Mouse (Mus musculus) stomach, embryonic 16.5 days (tissue): ENCODE results near the gene Nmnat2. TPM values are rescaled to one million over a fixed set of nuclear protein-coding genes. Genes with fewer than 3 reads are reported as not detected.
A peak's percentile ranks its signal among the peaks of the same experiment; 100 is the strongest.

Experiments
- ATAC-seq: fragments of 200-750 bp; cut with Nextera tagmentation; 2 replicates; pipeline ENCODE4 v1.8.0; 2017; ENCODE audit warnings: moderate number of reproducible peaks, moderate TSS enrichment; ENCODE audit not compliant: insufficient read depth, low FRiP score
- H3K27ac ChIP-seq: fragments of 300-500 bp; sonication (generic); 2 replicates; pipeline ENCODE4 v1.5.1; 2014; ENCODE audit warnings: low read length
- H3K27me3 ChIP-seq: fragments of 300-500 bp; sonication (generic); 2 replicates; pipeline ENCODE4 v1.6.1; 2014; ENCODE audit warnings: low read length, control low read depth, mixed read lengths; ENCODE audit not compliant: control insufficient read depth, insufficient read depth
- H3K36me3 ChIP-seq: fragments of 300-500 bp; sonication (generic); 2 replicates; pipeline ENCODE4 v1.6.1; 2014; ENCODE audit warnings: low read length; ENCODE audit not compliant: control insufficient read depth, insufficient read depth
- H3K4me1 ChIP-seq: fragments of 300-500 bp; sonication (generic); 2 replicates; pipeline ENCODE4 v1.6.1; 2014; ENCODE audit warnings: low read length, control low read depth, mixed read lengths; ENCODE audit not compliant: control insufficient read depth, insufficient read depth
- H3K4me2 ChIP-seq: fragments of 300-500 bp; sonication (generic); 2 replicates; pipeline ENCODE4 v1.6.1; 2014; ENCODE audit warnings: low read depth, low read length, mixed read lengths
- H3K4me3 ChIP-seq: fragments of 300-500 bp; sonication (generic); replicated peaks from 2 replicates; pipeline ENCODE4 v1.5.1; 2014; ENCODE audit warnings: mild to moderate bottlenecking, low read length
- H3K9ac ChIP-seq: fragments of 300-500 bp; sonication (generic); 2 replicates; pipeline ENCODE4 v1.6.1; 2014; ENCODE audit warnings: low read length
- H3K9me3 ChIP-seq: fragments of 300-500 bp; sonication (generic); replicated peaks from 2 replicates; pipeline ENCODE4 v1.6.1; 2016; ENCODE audit warnings: low read length, control low read depth; ENCODE audit not compliant: control insufficient read depth
- WGBS: fragments of 180-500 bp; shearing (Covaris S2); extraction: QIAGEN DNeasy Blood & Tissue Kit; methylation state at CpG from one replicate; pipeline ENCODE4 v1.1.7; 2014; 5-methylcytosine and 5-hydroxymethylcytosine counted together
- polyA plus RNA-seq: library from polyadenylated mRNA; unstranded; fragments of >200 nt; fragmentation: Nextera tagmentation; extraction: Ambion mirVana; gene quantifications from 2 replicates; pipeline ENCODE4 v1.2.1, GENCODE M21; 2015

Gene Nmnat2
- polyA plus RNA-seq, 1 experiment from 2014 or later: 2.8 TPM

DNA sequence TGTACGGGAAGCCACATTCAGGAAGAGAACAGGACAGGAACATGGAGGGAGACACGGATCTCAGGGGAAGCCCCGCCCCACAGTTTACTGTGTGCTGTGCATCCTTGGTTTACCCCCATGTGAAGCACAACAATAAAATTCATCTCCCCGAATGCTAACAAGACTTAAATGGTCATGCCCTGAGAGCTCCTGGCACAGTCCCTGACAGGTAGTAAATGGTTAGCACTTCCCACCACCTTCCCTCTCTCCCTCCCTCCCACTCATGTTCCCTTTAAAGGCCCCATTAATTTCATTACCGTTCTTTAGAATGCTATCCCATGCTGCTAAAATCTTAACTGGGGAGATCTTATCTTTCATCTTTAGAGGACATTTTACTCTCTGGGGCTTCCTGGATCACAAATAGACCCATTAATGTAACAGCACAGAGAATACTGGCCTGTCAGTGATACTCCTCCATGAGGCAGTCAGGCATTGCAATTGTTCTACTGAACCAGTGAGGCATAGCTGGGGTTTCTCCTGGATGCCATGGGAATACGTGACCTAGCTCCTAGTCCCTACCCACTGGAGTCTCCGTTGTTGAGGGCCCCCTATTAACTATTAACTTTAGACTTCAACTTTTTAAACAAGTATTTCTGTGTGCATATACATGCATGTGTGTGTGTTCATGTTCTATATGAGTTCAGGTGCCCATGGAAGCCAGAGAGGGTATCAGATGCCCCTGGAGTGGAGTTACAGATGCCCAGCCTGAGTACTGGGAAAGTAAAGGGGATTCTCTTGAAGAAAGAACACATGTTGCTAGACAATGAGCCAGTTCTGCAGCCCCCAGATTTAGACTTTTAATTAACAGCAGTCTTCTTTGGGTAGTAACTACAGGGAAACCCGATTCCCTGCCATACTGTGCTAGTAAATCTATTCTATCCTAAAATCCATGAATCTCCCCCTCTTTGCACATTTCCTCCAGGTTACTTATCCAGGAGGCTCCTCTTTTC lies 170.8 kb downstream of the Nmnat2 start:
- Histone ChIP-seq H3K9me3 (no peaks in the 10 kb centered on the region), H3K27ac (peak overlapping the region; percentile 47; the same call in 1 of the 2 replicates), H3K36me3 (no peaks in the 10 kb centered on the region), H3K4me1 (peaks cover 12% of the 10 kb centered on the region; the same call in 1 of the 2 replicates), H3K9ac (no peak overlapping the region), H3K27me3 (no peaks in the 10 kb centered on the region), H3K4me2 (no peak overlapping the region), H3K4me3 (no peak overlapping the region)
- no peak for ATAC-seq
- WGBS: 77% methylated on average over 8 of the region's 8 CpGs

DNA sequence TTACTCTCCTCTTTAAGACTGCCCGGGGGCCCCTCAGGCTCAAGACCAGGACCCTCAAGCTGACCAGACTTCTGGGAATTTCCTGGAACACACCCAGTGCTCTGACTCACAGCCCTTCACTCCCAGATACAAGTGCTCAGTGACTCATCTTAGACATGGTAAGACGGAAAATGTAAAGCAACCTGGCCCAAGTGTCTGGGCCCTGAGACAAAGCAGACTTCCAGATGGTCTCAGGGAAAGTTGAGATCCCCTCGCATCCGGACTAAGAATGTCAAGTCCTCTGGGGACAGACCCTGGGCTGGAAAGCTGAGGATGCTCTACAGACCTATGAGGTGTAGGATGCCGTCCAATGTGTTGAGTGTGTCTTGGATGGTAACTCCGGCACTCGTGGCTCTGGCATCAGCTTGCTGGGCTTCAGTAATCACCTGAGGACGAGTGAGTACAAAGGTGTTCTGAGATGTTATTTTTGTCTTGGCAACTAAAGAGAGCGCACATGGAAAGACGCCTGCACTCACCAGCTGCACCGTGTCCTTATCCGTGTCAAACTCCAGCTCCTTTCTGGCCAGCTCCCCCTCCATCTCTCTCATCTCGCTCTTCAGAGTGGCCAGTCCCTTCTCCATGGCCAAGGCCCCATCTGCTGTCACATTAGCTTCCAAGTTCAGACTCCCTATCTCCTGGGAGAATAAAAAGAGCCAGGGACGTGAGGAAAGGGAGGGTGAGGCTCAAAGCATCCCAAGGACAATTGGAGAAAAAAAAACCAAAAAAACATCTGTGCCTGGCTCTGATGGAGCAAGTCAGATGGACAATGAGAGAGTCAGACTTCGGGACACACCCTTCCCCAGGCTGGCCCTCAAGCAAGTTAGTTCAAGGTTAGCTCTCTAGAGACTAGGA lies 171.9 kb downstream of the Nmnat2 start:
- H3K4me1 ChIP-seq: peaks cover 12% of the 10 kb centered on the region; the same call in 1 of the 2 replicates
- H3K27me3 ChIP-seq: no peaks in the 10 kb centered on the region
- H3K27ac ChIP-seq: peak overlapping the region; percentile 47; the same call in 1 of the 2 replicates

DNA sequence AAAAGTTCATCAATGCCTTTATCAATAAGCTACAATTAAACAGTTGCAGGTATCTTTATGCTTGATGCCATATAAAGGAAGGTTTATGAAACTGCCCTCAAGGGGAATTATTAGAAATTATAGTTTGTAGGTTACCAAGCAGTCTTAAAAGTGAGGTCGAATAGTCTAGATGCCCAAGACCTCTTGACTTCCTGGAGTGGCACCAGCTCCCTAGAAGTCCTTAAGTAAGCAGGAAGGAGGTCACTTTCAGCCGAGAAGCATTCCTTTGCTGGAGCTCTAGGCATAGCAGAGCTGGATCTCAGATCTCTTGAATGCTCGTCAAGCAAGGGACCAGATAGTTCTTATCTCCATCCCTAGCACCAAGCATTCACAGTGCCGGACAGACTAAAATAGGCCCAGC lies 172.8 kb downstream of the Nmnat2 start:
- Histone ChIP-seq H3K4me2 (no peak overlapping the region), H3K9me3 (no peaks in the 10 kb centered on the region), H3K27me3 (no peaks in the 10 kb centered on the region), H3K4me1 (peaks cover 12% of the 10 kb centered on the region; the same call in 1 of the 2 replicates), H3K4me3 (no peak overlapping the region), H3K9ac (no peak overlapping the region), H3K36me3 (no peaks in the 10 kb centered on the region), H3K27ac (no peak overlapping the region)
- no peak for ATAC-seq
- WGBS: 77% methylated on average over 4 of the region's 4 CpGs

More for the DNA sequence above, 171.9 kb downstream of the Nmnat2 start:
- peak; percentile 78 for ATAC-seq
- Histone ChIP-seq H3K4me3 (no peak overlapping the region), H3K9ac (no peak overlapping the region), H3K4me2 (no peak overlapping the region), H3K9me3 (no peaks in the 10 kb centered on the region), H3K36me3 (no peaks in the 10 kb centered on the region)
- 61% methylated on average over 15 of the region's 15 CpGs for WGBS

GRCm38 (mm10) chr1:153128780-153129179 lies 174.0 kb downstream of the Nmnat2 start:
- H3K27ac ChIP-seq: peak overlapping the region; percentile 39
- WGBS: 59% methylated on average over 8 of the region's 8 CpGs

DNA sequence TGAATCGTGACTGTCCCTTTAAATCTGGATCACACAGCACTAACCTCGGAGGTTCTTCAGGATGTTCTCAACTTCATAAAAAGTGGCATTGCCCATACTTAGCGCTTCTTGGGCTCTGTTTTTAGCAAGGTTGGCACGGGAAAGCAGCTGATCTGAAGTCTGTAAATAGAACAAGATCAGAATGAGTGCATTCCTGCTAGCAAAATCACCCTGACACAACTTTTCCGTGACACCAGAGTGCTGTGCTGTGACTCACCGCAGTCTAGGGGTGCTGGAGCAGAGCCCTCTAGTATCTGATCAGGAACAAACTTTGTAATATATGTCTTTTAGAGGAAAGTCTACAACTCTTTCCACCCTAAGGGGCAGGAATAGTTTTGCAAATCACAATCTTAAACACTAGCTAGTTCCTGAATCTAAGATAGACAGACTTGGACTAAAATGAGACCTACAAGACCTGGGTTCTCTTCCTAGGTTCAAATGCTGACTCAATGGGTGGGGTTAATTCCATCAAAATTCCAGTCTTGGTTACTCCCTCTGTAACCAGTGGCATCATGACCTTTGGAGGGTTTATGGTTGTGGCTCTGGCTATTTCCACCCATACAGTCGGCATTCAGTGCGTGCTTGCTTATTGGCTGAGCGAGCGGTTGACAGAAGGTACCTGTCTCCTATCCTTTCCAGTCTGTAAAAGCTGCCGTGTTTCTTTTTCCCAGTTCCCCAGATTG lies 175.4 kb downstream of the Nmnat2 start:
- Histone ChIP-seq H3K27me3 (no peaks in the 10 kb centered on the region), H3K4me2 (no peak overlapping the region), H3K9me3 (no peaks in the 10 kb centered on the region), H3K9ac (no peak overlapping the region), H3K27ac (peak overlapping the region; percentile 54; the same call in 1 of the 2 replicates), H3K4me3 (no peak overlapping the region), H3K36me3 (no peaks in the 10 kb centered on the region), H3K4me1 (peaks cover 24% of the 10 kb centered on the region; the same call in 1 of the 2 replicates)
- WGBS: 74% methylated on average over 11 of the region's 11 CpGs
- no peak for ATAC-seq

More at GRCm38 (mm10) chr1:153128780-153129179, 174.0 kb downstream of the Nmnat2 start:
- Histone ChIP-seq H3K9me3 (no peaks in the 10 kb centered on the region), H3K9ac (no peak overlapping the region), H3K4me1 (peaks cover 17% of the 10 kb centered on the region; the same call in 1 of the 2 replicates), H3K36me3 (no peaks in the 10 kb centered on the region), H3K4me3 (no peak overlapping the region), H3K4me2 (no peak overlapping the region), H3K27me3 (no peaks in the 10 kb centered on the region)
- no peak for ATAC-seq

DNA sequence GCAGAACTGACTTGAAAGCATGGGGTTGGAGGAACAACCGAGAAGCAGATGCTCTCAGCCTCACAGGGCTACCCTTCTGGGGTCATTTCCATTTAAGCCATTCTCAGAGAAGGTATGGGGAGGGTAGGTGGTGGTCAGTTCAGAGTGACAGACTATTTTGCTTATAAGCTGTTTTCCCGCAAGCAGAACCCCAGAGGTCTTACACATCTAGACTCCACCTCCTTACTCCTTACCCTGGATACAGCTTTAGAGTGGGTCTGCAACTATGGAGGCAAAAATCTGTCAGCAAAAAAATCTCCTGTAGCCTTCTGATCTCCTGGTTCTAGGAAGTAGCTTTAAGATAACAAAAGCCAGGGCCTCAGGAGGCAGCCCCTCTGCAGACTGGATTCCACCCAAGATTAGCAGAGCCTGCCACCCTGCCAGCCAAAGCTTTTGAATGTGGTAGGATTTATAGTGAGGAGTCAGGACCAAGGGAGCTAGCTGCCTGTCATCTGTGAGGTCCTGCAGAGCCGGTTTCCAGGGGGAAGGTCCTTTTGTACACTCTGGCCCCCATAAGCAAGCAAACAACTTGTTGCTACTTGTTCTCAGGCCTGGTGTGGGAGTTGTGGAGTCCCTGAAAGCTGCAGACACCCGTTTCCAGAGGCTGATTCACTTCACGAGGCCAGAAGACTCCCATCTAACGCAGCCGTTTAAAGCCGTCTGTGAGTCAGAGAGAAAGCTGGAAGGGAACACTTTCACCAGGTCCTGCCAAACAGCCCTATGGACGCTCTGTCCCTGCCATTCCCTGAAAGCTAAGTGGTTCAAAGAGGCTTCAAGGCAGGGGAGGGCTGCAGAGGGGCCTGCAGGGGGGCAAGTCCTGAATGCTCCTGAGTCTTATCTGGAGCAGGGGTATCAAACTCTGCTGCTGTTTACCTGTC lies 179.3 kb downstream of the Nmnat2 start:
- Histone ChIP-seq H3K4me1 (peaks cover 16% of the 10 kb centered on the region; the same call in 1 of the 2 replicates), H3K9me3 (no peaks in the 10 kb centered on the region), H3K4me2 (no peak overlapping the region), H3K4me3 (no peak overlapping the region), H3K27me3 (no peaks in the 10 kb centered on the region), H3K27ac (peak overlapping the region; percentile 87), H3K36me3 (no peaks in the 10 kb centered on the region), H3K9ac (peak overlapping the region; percentile 37)
- peak; percentile 74 for ATAC-seq
- WGBS: 22% methylated on average over 9 of the region's 9 CpGs

DNA sequence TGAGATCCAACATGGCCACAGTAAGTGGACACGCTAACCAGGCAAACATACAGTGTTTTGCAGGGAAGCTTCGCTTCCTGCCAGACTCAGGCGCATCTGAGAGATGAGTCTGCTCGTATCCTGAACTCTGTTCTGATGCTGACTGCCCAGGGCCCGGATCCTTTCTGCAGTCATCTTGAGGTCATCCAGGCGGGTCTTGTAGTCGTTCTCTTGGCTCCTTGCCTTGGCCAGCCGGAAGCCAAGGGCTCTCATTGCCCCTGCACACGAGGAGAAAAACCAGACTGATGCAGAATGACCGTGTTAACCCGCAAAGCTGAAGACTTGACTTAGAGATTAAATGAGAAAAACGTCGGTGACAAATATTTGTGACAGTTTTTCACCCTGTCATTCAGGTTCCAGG lies 181.9 kb downstream of the Nmnat2 start:
- Histone ChIP-seq H3K9me3 (no peaks in the 10 kb centered on the region), H3K4me1 (peaks cover 29% of the 10 kb centered on the region), H3K9ac (no peak overlapping the region), H3K36me3 (no peaks in the 10 kb centered on the region), H3K27ac (no peak overlapping the region), H3K27me3 (no peaks in the 10 kb centered on the region), H3K4me2 (no peak overlapping the region), H3K4me3 (no peak overlapping the region)
- 61% methylated on average over 13 of the region's 13 CpGs for WGBS
- no peak for ATAC-seq

DNA sequence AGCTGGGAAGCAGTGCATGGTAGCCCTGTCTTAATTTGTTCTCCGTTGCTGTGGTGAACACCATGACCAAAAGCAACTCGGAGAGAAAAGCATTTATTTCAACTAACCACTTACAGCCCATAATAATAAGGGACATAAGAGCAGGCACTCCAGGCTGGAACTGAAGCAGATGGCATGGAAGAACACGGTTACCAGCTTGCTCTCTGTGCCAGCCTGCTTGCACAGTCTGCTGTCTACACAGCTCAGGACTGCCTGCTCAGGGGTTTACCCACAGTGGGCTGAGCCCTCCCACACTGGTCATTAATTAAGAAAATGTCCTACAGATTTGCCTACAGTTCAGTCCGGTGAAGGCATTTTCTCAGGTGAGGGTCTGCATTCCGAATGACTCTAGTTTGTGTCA lies 183.7 kb downstream of the Nmnat2 start:
- Histone ChIP-seq H3K9ac (no peak overlapping the region), H3K27me3 (no peaks in the 10 kb centered on the region), H3K4me3 (no peak overlapping the region), H3K9me3 (no peaks in the 10 kb centered on the region), H3K27ac (no peak overlapping the region), H3K4me1 (peaks cover 27% of the 10 kb centered on the region), H3K36me3 (no peaks in the 10 kb centered on the region), H3K4me2 (no peak overlapping the region)
- WGBS: 66% methylated on average over 5 of the region's 5 CpGs
- ATAC-seq: no peak
